Comparison of ENCODE assay signal across 22 mouse cellular contexts in genomic region chr14:28809355-28809754, GRCm38 (mm10).
A peak's percentile ranks its signal among the peaks of the same experiment; 100 is the strongest.
DNase-seq lines count a peak whose midpoint lies in the region; ATAC-seq and TF ChIP-seq lines count a peak whose summit lies in the region.
"Had no signal": no experiment of that assay in that cellular context is flagged by ENCODE, and none has a peak within 500 bp of the region (broad histone marks: within the 10 kb centered on the region; RNA-seq: fewer than 3 reads in every experiment).

No protein-coding gene starts in this region.

- peak; percentile 32 for DNase-seq in embryo, embryonic 11 days
- no peak for DNase-seq in embryo, embryonic 9.5 days (ENCODE audit: extremely low spot score)
- DNase-seq in kidney, postnatal 0 days (ENCODE audit: low spot score), result peak; percentile 59
- DNase-seq in kidney, adult 2 months, result no peak
- peak; percentile 29 for DNase-seq in midbrain, embryonic 14.5 days
- DNase-seq: adrenal gland, adult 8-10 months; cerebellum, adult 8-10 months; cerebellum, postnatal 25 days; gastrocnemius, postnatal 10 days; heart, postnatal 10 days; kidney, adult 8-10 months; kidney, postnatal 25 days; right cerebral cortex, postnatal 4 days; thymus, postnatal 4 days had no signal

- no peak overlapping the region for H3K4me3 ChIP-seq in kidney, postnatal 0 days (replicated peaks; ENCODE audit: low read depth, low read length)
- H3K4me3 ChIP-seq in kidney, adult 2 months (ENCODE audit: insufficient read depth, low read depth, low read length), result no peak overlapping the region
- no peak overlapping the region for H3K4me3 ChIP-seq in midbrain, embryonic 12.5 days
- H3K4me3 ChIP-seq in midbrain, embryonic 16.5 days (ENCODE audit: low read depth, low read length), result no peak overlapping the region
- H3K4me3 ChIP-seq in midbrain, embryonic 14.5 days (replicated peaks; ENCODE audit: low read depth, low read length), result no peak overlapping the region
- H3K4me3 ChIP-seq: heart, embryonic 13.5 days; limb, embryonic 13.5 days; lung, embryonic 15.5 days had no signal

- H3K4me1 ChIP-seq in kidney, postnatal 0 days (replicated peaks; ENCODE audit: insufficient read depth, low read length), result no peaks in the 10 kb centered on the region
- H3K4me1 ChIP-seq in kidney, adult 2 months (ENCODE audit: control insufficient read depth, insufficient read depth, low read length), result no peaks in the 10 kb centered on the region
- peaks cover 5% of the 10 kb centered on the region; the same call in 1 of the 2 replicates for H3K4me1 ChIP-seq in midbrain, embryonic 12.5 days
- no peaks in the 10 kb centered on the region for H3K4me1 ChIP-seq in midbrain, embryonic 16.5 days (ENCODE audit: control insufficient read depth, insufficient read depth, low read length)
- no peaks in the 10 kb centered on the region for H3K4me1 ChIP-seq in midbrain, embryonic 14.5 days (ENCODE audit: control insufficient read depth, insufficient read depth, low read length)
- H3K4me1 ChIP-seq: heart, embryonic 13.5 days; lung, embryonic 15.5 days had no signal

- WGBS in kidney, postnatal 0 days, result 33% methylated on average over 5 of the region's 5 CpGs
- 55% methylated on average over 5 of the region's 5 CpGs for WGBS in kidney, adult 2 months
- WGBS in midbrain, embryonic 12.5 days, result 42% methylated on average over 5 of the region's 5 CpGs
- WGBS in midbrain, embryonic 16.5 days, result 20% methylated on average over 5 of the region's 5 CpGs
- WGBS in midbrain, embryonic 14.5 days, result 32% methylated on average over 5 of the region's 5 CpGs

- H3K27ac ChIP-seq in kidney, postnatal 0 days, result no peak overlapping the region
- no peak overlapping the region for H3K27ac ChIP-seq in kidney, adult 2 months (ENCODE audit: insufficient read depth, low read depth, low read length)
- H3K27ac ChIP-seq in midbrain, embryonic 12.5 days (replicated peaks), result 0 out of 2 replicates have a peak overlapping the region, but pooled peaks have one; percentile 11
- no peak overlapping the region for H3K27ac ChIP-seq in midbrain, embryonic 16.5 days (ENCODE audit: low read length)
- H3K27ac ChIP-seq in midbrain, embryonic 14.5 days (replicated peaks; ENCODE audit: low read depth, low read length), result no peak overlapping the region
- H3K27ac ChIP-seq: heart, embryonic 13.5 days; limb, embryonic 13.5 days; lung, embryonic 15.5 days had no signal

- no peak for ATAC-seq in kidney, postnatal 0 days (replicated peaks; ENCODE audit: low FRiP score, low read depth)
- ATAC-seq in midbrain, embryonic 12.5 days (ENCODE audit: low FRiP score, low read depth), result no peak
- ATAC-seq in midbrain, embryonic 16.5 days, result no peak
- no peak for ATAC-seq in midbrain, embryonic 14.5 days (ENCODE audit: low FRiP score, low TSS enrichment)
- ATAC-seq: hindbrain, embryonic 16.5 days had no signal

- no peak for TF ChIP-seq POLR2A in kidney, adult 2 months (IDR thresholded peaks at IDR 0.05; ENCODE audit: low read depth, low read length)

- no peaks in the 10 kb centered on the region for H3K9me3 ChIP-seq in kidney, postnatal 0 days (replicated peaks; ENCODE audit: low read length)
- H3K9me3 ChIP-seq in midbrain, embryonic 12.5 days, result peaks cover 3% of the 10 kb centered on the region; the same call in 1 of the 2 replicates
- no peaks in the 10 kb centered on the region; the same call in 1 of the 2 replicates for H3K9me3 ChIP-seq in midbrain, embryonic 16.5 days (replicated peaks; ENCODE audit: control insufficient read depth, low read length, poor library complexity, severe bottlenecking)
- H3K9me3 ChIP-seq in midbrain, embryonic 14.5 days (ENCODE audit: control insufficient read depth, low read length), result peaks cover 4% of the 10 kb centered on the region; the same call in 1 of the 2 replicates
- H3K9me3 ChIP-seq: limb, embryonic 13.5 days; lung, embryonic 15.5 days had no signal

- H3K36me3 ChIP-seq in kidney, postnatal 0 days (ENCODE audit: insufficient read depth, low read length), result no peaks in the 10 kb centered on the region
- no peaks in the 10 kb centered on the region for H3K36me3 ChIP-seq in kidney, adult 2 months (ENCODE audit: control insufficient read depth, insufficient read depth, low read length)
- no peaks in the 10 kb centered on the region for H3K36me3 ChIP-seq in midbrain, embryonic 12.5 days
- H3K36me3 ChIP-seq in midbrain, embryonic 16.5 days (ENCODE audit: control insufficient read depth, insufficient read depth, low read length), result no peaks in the 10 kb centered on the region
- no peaks in the 10 kb centered on the region for H3K36me3 ChIP-seq in midbrain, embryonic 14.5 days (ENCODE audit: control insufficient read depth, insufficient read depth, low read length)
- H3K36me3 ChIP-seq: G1E; heart, embryonic 13.5 days; limb, embryonic 13.5 days; lung, embryonic 15.5 days had no signal

- no peaks in the 10 kb centered on the region for H3K27me3 ChIP-seq in kidney, postnatal 0 days (ENCODE audit: insufficient read depth, low read length)
- no peaks in the 10 kb centered on the region for H3K27me3 ChIP-seq in kidney, adult 2 months (replicated peaks; ENCODE audit: control insufficient read depth, insufficient read depth, low read length)
- no peaks in the 10 kb centered on the region for H3K27me3 ChIP-seq in midbrain, embryonic 12.5 days
- H3K27me3 ChIP-seq in midbrain, embryonic 16.5 days (ENCODE audit: control insufficient read depth, insufficient read depth, low read depth, low read length), result no peaks in the 10 kb centered on the region
- H3K27me3 ChIP-seq in midbrain, embryonic 14.5 days (ENCODE audit: control insufficient read depth, insufficient read depth, low read length), result no peaks in the 10 kb centered on the region
- H3K27me3 ChIP-seq: heart, embryonic 13.5 days; limb, embryonic 13.5 days; lung, embryonic 15.5 days had no signal

- no peak overlapping the region for H3K9ac ChIP-seq in kidney, postnatal 0 days (ENCODE audit: low read depth, low read length)
- H3K9ac ChIP-seq in midbrain, embryonic 12.5 days (replicated peaks), result no peak overlapping the region
- no peak overlapping the region for H3K9ac ChIP-seq in midbrain, embryonic 16.5 days (ENCODE audit: low read depth, low read length)
- no peak overlapping the region for H3K9ac ChIP-seq in midbrain, embryonic 14.5 days (replicated peaks; ENCODE audit: low read length)
- H3K9ac ChIP-seq: heart, embryonic 13.5 days; limb, embryonic 13.5 days; lung, embryonic 15.5 days had no signal

- no peak overlapping the region for H3K4me2 ChIP-seq in kidney, postnatal 0 days (ENCODE audit: low read length)
- H3K4me2 ChIP-seq in midbrain, embryonic 12.5 days (replicated peaks), result no peak overlapping the region
- no peak overlapping the region for H3K4me2 ChIP-seq in midbrain, embryonic 16.5 days (ENCODE audit: low read length)
- no peak overlapping the region for H3K4me2 ChIP-seq in midbrain, embryonic 14.5 days (ENCODE audit: low read length)
- H3K4me2 ChIP-seq: heart, embryonic 13.5 days; limb, embryonic 13.5 days; liver, embryonic 11.5 days; lung, embryonic 15.5 days had no signal

- no peak for TF ChIP-seq CTCF in kidney, postnatal 0 days (IDR thresholded peaks at IDR 0.05; ENCODE audit: low read depth)
- no peak for TF ChIP-seq CTCF in kidney, adult 2 months (conservative IDR thresholded peaks at IDR 0.05; ENCODE audit: insufficient read depth, insufficient read length, low read depth, low read length)

Comparison
In these comparisons a context has a peak if more than half of its experiments do, and no peak if none do; other contexts are left out.
1. DNase-seq: peak in embryo, embryonic 11 days (single experiment), kidney, postnatal 0 days (single experiment) and midbrain, embryonic 14.5 days (single experiment); none in embryo, embryonic 9.5 days (single experiment) and kidney, adult 2 months (single experiment).